Mouse (Mus musculus) liver, adult 2 months (tissue): Measurements from ENCODE around the gene Gm13283.
"Not testable (repeated sequence)": the region's sequence is repeated elsewhere in the genome, so short reads cannot be mapped to it uniquely, and the experiment has no call there.

Experiments
- CTCF ChIP-seq: fragments of 200-500 bp; IDR thresholded peaks from 2 replicates; pipeline ENCODE4 v1.5.1; 2011; ENCODE audit warnings: low read depth, low read length, control low read depth
- POLR2A ChIP-seq: fragments of 200-500 bp; IDR thresholded peaks from 2 replicates; pipeline ENCODE4 v1.6.1; 2011; ENCODE audit warnings: low read length, control low read depth; ENCODE audit not compliant: insufficient read depth; ENCODE audit errors: extremely low read depth

DNA sequence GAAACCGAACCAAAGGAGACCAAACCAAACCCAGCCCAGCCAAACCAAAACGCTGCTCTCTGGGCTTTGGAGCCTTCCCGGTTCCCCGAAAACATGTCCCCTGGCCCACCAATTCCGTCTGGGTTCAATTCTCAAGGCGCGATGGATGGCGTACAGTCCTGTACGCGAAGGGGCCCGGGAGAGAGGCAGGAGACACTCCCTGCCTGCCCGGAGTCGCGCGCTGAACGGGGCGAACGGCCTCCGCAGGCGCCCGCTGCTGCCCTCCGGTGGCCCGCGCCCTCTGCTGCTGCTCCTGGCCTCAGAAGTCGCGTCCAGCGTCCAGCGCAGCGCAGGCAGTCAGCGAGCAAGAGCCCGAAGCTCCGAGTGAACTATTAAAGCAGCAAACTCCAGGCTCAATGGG is 13.6 kb downstream of the Gm13283 start, which contains the start of gene Gm13290:
- not testable (repeated sequence) for TF ChIP-seq CTCF, POLR2A
